Mouse (Mus musculus) intestine, embryonic 15.5 days (tissue): ENCODE data around the gene Fgf11. TPM values are rescaled to one million over a fixed set of nuclear protein-coding genes. Genes with fewer than 3 reads are reported as not detected.

Experiments used
- ATAC-seq: fragments of 200-750 bp; cut with Nextera tagmentation; 2 replicates; pipeline ENCODE4 v1.8.0; 2017; ENCODE audit warnings: moderate TSS enrichment, moderate library complexity
- H3K27ac ChIP-seq: fragments of 300-500 bp; sonication (generic); 2 replicates; pipeline ENCODE4 v1.5.1; 2015; ENCODE audit warnings: mild to moderate bottlenecking, inconsistent platforms
- H3K27me3 ChIP-seq: fragments of 300-500 bp; sonication (generic); replicated peaks from 2 replicates; pipeline ENCODE4 v1.6.1; 2015; ENCODE audit warnings: inconsistent platforms
- H3K36me3 ChIP-seq: fragments of 300-500 bp; sonication (generic); 2 replicates; pipeline ENCODE4 v1.6.1; 2015; ENCODE audit warnings: inconsistent platforms
- H3K4me1 ChIP-seq: fragments of 300-500 bp; sonication (generic); replicated peaks from 2 replicates; pipeline ENCODE4 v1.6.1; 2015; ENCODE audit warnings: inconsistent platforms
- H3K4me2 ChIP-seq: fragments of 300-500 bp; sonication (generic); replicated peaks from 2 replicates; pipeline ENCODE4 v1.6.1; 2015; ENCODE audit warnings: mild to moderate bottlenecking, inconsistent platforms
- H3K4me3 ChIP-seq: fragments of 300-500 bp; sonication (generic); replicated peaks from 2 replicates; pipeline ENCODE4 v1.5.1; 2015; ENCODE audit warnings: inconsistent platforms
- H3K9ac ChIP-seq: fragments of 300-500 bp; sonication (generic); 2 replicates; pipeline ENCODE4 v1.6.1; 2015; ENCODE audit warnings: inconsistent platforms
- H3K9me3 ChIP-seq: fragments of 300-500 bp; sonication (generic); 2 replicates; pipeline ENCODE4 v1.6.1; 2016; ENCODE audit warnings: inconsistent platforms
- WGBS: fragments of 180-500 bp; shearing (Covaris S2); methylation state at CpG from one replicate; pipeline ENCODE4 v1.1.7; 2015; 5-methylcytosine and 5-hydroxymethylcytosine counted together
- polyA plus RNA-seq: library from polyadenylated mRNA; unstranded; fragments of >200 nt; fragmentation: Nextera tagmentation; extraction: Ambion mirVana; gene quantifications from 2 replicates; pipeline ENCODE4 v1.2.1, GENCODE M21; 2015

The Fgf11 gene
- polyA plus RNA-seq, 1 experiment from 2014 or later: 1.2 TPM

GRCm38 (mm10) chr11:69810280-69810679 is 8.6 kb upstream of the Fgf11 start:
- Histone ChIP-seq H3K4me1 (no peaks in the 10 kb centered on the region), H3K4me2 (no peak overlapping the region), H3K36me3 (no peaks in the 10 kb centered on the region), H3K4me3 (no peak overlapping the region), H3K27me3 (no peaks in the 10 kb centered on the region; the same call in 1 of the 2 replicates), H3K9me3 (no peaks in the 10 kb centered on the region), H3K27ac (no peak overlapping the region), H3K9ac (no peak overlapping the region)
- ATAC-seq: no peak

GRCm38 (mm10) chr11:69807641-69808040 is 6.0 kb upstream of the Fgf11 start:
- Histone ChIP-seq H3K27ac (no peak overlapping the region), H3K4me1 (peaks cover 24% of the 10 kb centered on the region), H3K36me3 (no peaks in the 10 kb centered on the region), H3K9ac (no peak overlapping the region), H3K4me2 (no peak overlapping the region), H3K27me3 (peaks cover 7% of the 10 kb centered on the region; the same call in 1 of the 2 replicates), H3K4me3 (no peak overlapping the region), H3K9me3 (no peaks in the 10 kb centered on the region)
- ATAC-seq: no peak
- 61% methylated on average over 2 of the region's 2 CpGs for WGBS

GRCm38 (mm10) chr11:69806378-69806777 is 4.7 kb upstream of the Fgf11 start:
- WGBS: 79% methylated on average over 4 of the region's 4 CpGs
- H3K9ac ChIP-seq: no peak overlapping the region
- H3K9me3 ChIP-seq: no peaks in the 10 kb centered on the region
- ATAC-seq: no peak
- H3K4me3 ChIP-seq: no peak overlapping the region
- no peaks in the 10 kb centered on the region for H3K36me3 ChIP-seq
- peaks cover 7% of the 10 kb centered on the region; the same call in 1 of the 2 replicates for H3K27me3 ChIP-seq
- H3K4me1 ChIP-seq: peaks cover 36% of the 10 kb centered on the region
- H3K4me2 ChIP-seq: no peak overlapping the region
- no peak overlapping the region for H3K27ac ChIP-seq

- Histone ChIP-seq H3K4me1 (peaks cover 48% of the 10 kb centered on the region), H3K4me2 (peak within 1 kb of the TSS; percentile 98), H3K36me3 (no peaks in the 10 kb centered on the region), H3K9ac (peak within 1 kb of the TSS; percentile 64), H3K4me3 (peak within 1 kb of the TSS; percentile 51), H3K9me3 (no peaks in the 10 kb centered on the region), H3K27me3 (peaks cover 7% of the 10 kb centered on the region; the same call in 1 of the 2 replicates), H3K27ac (peak within 1 kb of the TSS; percentile 79)
- WGBS: 9% methylated on average over 29 of the region's 29 CpGs
- ATAC-seq: peak; percentile 48
Observed at GRCm38 (mm10) chr11:69804972-69805909, 3.6 kb upstream of the Fgf11 start, which contains the start of gene Tmem102. Tmem102 (minus strand) TSS chr11:69805624.

- Histone ChIP-seq H3K4me3 (peak overlapping the region; percentile 51), H3K4me2 (peak overlapping the region; percentile 98), H3K9ac (peak overlapping the region; percentile 64), H3K9me3 (no peaks in the 10 kb centered on the region), H3K36me3 (no peaks in the 10 kb centered on the region), H3K27ac (peak overlapping the region; percentile 79), H3K4me1 (peaks cover 51% of the 10 kb centered on the region), H3K27me3 (peaks cover 7% of the 10 kb centered on the region; the same call in 1 of the 2 replicates)
- WGBS: 11% methylated on average over 12 of the region's 12 CpGs
- ATAC-seq: no peak
Observed at GRCm38 (mm10) chr11:69804652-69804940, 2.9 kb upstream of the Fgf11 start.

GRCm38 (mm10) chr11:69803786-69804651 is 2.4 kb upstream of the Fgf11 start:
- peak; percentile 79 for ATAC-seq
- whole genome bisulfite sequencing: 2% methylated on average over 60 of the region's 60 CpGs
- Histone ChIP-seq H3K4me3 (peak overlapping the region; percentile 51), H3K4me2 (peak overlapping the region; percentile 98), H3K4me1 (peaks cover 57% of the 10 kb centered on the region), H3K9me3 (no peaks in the 10 kb centered on the region), H3K27ac (peak overlapping the region; percentile 79), H3K9ac (peak overlapping the region; percentile 64), H3K27me3 (peaks cover 7% of the 10 kb centered on the region; the same call in 1 of the 2 replicates), H3K36me3 (no peaks in the 10 kb centered on the region)

GRCm38 (mm10) chr11:69803328-69803727 is 1.7 kb upstream of the Fgf11 start:
- Histone ChIP-seq H3K4me1 (peaks cover 58% of the 10 kb centered on the region), H3K36me3 (no peaks in the 10 kb centered on the region), H3K4me2 (peak overlapping the region; percentile 98), H3K9ac (peak overlapping the region; percentile 64), H3K9me3 (no peaks in the 10 kb centered on the region), H3K4me3 (peak overlapping the region; percentile 51), H3K27me3 (peaks cover 7% of the 10 kb centered on the region; the same call in 1 of the 2 replicates), H3K27ac (peak overlapping the region; percentile 79)
- peak; percentile 54 for ATAC-seq
- 6% methylated on average over 12 of the region's 12 CpGs for WGBS

GRCm38 (mm10) chr11:69802648-69803105 is 1.0 kb upstream of the Fgf11 start:
- Histone ChIP-seq H3K9ac (peak overlapping the region; percentile 64), H3K4me3 (peak overlapping the region; percentile 51), H3K4me1 (peaks cover 58% of the 10 kb centered on the region), H3K36me3 (no peaks in the 10 kb centered on the region), H3K27ac (peak overlapping the region; percentile 79), H3K9me3 (no peaks in the 10 kb centered on the region), H3K27me3 (peaks cover 7% of the 10 kb centered on the region; the same call in 1 of the 2 replicates), H3K4me2 (peak overlapping the region; percentile 98)
- WGBS: under 1% methylated on average over 33 of the region's 33 CpGs
- ATAC-seq: peak; percentile 57

GRCm38 (mm10) chr11:69800392-69801197 is 1.1 kb downstream of the Fgf11 start:
- Histone ChIP-seq H3K4me3 (peak overlapping the region; percentile 51), H3K27me3 (peaks cover 7% of the 10 kb centered on the region; the same call in 1 of the 2 replicates), H3K9ac (peak overlapping the region; percentile 54), H3K4me1 (peaks cover 58% of the 10 kb centered on the region), H3K9me3 (no peaks in the 10 kb centered on the region), H3K27ac (peak overlapping the region; percentile 64), H3K36me3 (no peaks in the 10 kb centered on the region), H3K4me2 (peak overlapping the region; percentile 98)
- WGBS: 2% methylated on average over 36 of the region's 36 CpGs
- ATAC-seq: peak; percentile 5

GRCm38 (mm10) chr11:69800138-69800391 is 1.6 kb downstream of the Fgf11 start:
- Histone ChIP-seq H3K4me3 (peak overlapping the region; percentile 51), H3K9ac (peak overlapping the region; percentile 54), H3K27ac (peak overlapping the region; percentile 64; the same call in 1 of the 2 replicates), H3K36me3 (no peaks in the 10 kb centered on the region), H3K4me2 (peak overlapping the region; percentile 98), H3K27me3 (peaks cover 6% of the 10 kb centered on the region; the same call in 1 of the 2 replicates), H3K4me1 (peaks cover 57% of the 10 kb centered on the region), H3K9me3 (no peaks in the 10 kb centered on the region)
- no peak for ATAC-seq
- 6% methylated on average over 11 of the region's 11 CpGs for WGBS

- Histone ChIP-seq H3K27ac (no peak overlapping the region), H3K9me3 (no peaks in the 10 kb centered on the region), H3K4me2 (peak overlapping the region; percentile 98), H3K27me3 (peaks cover 2% of the 10 kb centered on the region; the same call in 1 of the 2 replicates), H3K9ac (no peak overlapping the region), H3K4me1 (peaks cover 52% of the 10 kb centered on the region), H3K36me3 (no peaks in the 10 kb centered on the region), H3K4me3 (peak overlapping the region; percentile 51; the same call in 1 of the 2 replicates)
- WGBS: 33% methylated on average over 12 of the region's 12 CpGs
- ATAC-seq: no peak
Observed at GRCm38 (mm10) chr11:69799394-69800137, 2.1 kb downstream of the Fgf11 start.
